Mouse (Mus musculus) frontal cortex, adult 2 months (tissue): ENCODE measurements around the gene Tead1. TPM values are rescaled to one million over a fixed set of nuclear protein-coding genes. Genes with fewer than 3 reads are reported as not detected.

Experiments
- DNase-seq, 2 experiments: peaks; one replicate each; pipeline ENCODE4 v3.0.0; 2022; ENCODE audit warnings: low spot score in 1 of 2; ENCODE audit errors: extremely low spot score in 1 of 2
- polyA plus RNA-seq: library from polyadenylated mRNA; depleted of rRNA; stranded (reverse); fragments of >200 nt; gene quantifications from 2 replicates; pipeline ENCODE4 v1.2.3, GENCODE M21; 2012

Gene Tead1
- polyA plus RNA-seq, 1 experiment, result 8.1 TPM

DNA sequence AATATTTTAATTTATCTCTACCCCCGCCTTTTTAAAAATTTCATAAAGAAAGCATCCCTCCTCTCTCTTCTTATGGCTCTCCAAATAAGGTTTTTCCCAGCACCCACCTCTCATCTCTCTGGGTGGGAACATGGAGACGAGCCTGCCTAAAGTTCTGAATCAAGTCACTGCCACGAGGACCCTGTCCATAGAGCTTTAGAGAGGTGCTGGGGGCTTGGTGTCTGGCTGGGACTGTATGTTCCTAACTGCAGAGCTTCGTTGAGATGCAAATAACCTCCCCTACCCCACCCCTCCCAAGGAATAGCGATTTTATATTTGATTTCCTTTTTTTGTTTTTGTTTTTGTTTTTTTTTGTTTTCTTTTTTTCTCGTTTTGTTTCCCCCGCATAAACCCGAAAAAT, 162.4 kb downstream of the Tead1 start:
- DNase-seq, result no peak

DNA sequence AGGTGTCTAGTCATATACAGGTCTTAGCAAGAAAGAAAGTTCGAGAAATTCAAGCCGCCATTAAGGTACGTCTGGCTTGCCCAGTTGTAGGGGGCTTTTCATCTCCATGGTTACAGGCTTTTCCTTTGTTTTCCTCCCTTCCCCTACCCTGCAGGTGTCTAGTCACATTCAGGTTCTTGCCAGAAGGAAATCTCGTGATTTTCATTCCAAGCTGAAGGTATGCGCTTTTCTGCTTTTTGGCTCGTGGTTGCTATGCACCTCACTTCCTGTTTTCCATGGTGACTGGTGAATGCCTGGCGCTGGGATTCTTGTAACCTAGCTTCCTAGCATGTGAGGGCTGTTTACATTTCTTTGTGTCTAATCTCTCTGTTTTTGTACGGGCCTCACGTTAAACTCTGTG, 162.8 kb downstream of the Tead1 start:
- peak in 1 of 2 experiments; percentile 54 for DNase-seq

DNA sequence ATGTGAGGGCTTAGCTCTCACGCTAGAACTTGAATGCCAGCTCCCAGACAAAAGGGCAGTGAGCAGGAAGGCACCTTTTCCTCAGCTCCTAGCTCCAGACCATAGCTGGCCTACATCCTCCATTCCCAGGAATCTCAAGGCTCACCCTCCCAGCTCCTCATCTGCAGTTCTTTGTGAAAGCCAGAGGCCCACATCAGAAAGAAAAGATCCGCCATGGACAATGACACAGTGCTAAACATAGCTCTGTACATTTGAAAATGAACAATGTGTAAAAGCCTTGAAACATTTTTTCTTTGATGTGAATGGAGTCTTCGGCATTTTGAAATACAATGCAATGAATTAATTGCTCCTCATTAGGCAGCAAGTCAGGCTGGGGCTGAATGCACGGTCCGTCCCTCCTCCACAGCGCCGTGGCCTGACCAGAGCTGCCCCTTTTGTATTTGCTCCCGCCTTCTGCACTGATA, 172.2 kb downstream of the Tead1 start:
- DNase-seq, result no peak

DNA sequence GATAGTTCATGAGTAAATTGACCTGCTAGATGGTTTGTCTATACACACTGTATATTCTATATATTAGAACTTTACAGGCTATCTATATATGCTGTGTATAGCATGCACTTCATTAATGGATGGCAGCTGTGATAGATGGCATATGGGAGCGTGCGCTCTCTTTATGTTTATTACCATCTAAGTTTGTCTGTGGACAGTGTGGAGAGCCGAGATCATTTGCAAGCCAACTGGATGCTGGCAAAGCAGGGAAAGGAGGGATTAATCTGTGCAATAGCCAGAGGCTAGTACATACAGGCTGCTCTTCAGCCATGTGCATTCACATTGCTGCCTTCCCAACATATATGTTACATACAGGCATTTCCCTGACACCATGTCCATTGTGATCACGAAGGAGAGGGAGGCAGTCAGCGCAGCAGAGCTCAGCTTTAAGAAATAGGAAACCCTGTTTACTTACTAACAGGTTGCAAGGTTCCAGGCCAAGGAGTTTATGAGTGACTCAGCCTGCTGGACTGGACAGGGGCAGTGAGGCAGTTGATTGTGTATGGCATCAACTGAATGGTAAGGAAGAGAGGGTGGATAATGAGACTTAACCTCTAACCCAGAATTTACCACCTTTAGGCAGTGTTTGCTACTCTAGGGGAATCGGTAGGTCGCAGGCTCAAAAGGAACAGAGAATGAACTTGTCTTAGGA, 173.2 kb downstream of the Tead1 start:
- DNase-seq, result no peak

DNA sequence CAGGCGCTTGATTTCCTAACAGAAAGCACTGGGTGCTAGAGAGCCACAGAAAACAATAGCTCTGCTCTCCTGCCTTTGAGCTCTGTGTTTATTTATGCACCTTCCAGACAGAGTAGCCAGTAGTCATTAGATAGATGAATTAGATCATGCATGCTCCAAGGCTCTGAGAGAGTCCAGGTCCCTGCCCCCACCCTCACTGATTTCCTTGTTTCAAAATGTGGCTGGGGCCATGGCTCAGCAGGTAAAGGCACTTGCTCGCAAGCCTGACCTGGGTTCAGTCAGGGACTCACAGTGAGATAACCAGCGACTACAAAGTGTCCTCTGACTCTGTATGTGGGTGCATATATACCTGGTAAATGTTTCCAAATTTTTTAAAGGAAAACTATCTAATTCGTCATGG, 174.7 kb downstream of the Tead1 start:
- no peak for DNase-seq

DNA sequence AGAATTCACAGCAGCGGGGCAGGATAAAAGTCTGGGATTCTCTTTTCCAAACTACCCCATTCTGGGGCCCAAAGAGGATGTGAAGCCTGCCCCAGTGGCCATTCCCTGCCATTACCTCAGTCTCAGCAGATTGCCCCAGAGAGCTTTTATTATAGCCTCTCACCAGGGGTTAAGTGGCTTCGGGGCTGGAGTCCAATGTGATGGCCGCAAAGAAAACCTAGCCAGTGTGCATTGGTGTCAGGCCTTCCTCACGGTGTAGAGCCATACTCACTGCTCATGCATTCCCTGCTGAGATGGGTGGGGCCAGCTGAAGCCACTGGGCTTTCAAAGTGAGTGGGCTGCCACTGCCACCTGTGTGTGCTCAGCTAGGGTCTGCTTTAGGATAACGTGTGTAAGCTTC, 175.4 kb downstream of the Tead1 start:
- no peak for DNase-seq

DNA sequence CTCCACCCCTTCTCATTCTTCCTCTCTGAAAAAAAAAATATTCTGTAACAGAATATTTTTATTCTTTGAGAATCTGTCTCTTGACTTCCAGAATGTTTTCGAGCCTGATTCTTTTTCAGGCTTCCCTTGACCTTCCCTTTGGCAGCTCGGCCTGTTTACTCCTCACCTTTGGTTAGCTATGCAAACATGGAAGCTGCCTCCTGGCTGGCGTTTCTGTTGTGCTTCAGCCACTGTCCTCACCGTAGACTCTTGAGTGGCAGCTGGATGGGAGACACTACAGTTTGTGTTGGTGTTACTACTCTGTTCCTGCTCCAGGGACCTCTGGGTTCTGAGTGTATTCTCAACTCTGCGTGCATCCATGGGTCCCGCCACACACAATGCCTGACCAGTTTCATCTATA, 176.3 kb downstream of the Tead1 start:
- no peak for DNase-seq

DNA sequence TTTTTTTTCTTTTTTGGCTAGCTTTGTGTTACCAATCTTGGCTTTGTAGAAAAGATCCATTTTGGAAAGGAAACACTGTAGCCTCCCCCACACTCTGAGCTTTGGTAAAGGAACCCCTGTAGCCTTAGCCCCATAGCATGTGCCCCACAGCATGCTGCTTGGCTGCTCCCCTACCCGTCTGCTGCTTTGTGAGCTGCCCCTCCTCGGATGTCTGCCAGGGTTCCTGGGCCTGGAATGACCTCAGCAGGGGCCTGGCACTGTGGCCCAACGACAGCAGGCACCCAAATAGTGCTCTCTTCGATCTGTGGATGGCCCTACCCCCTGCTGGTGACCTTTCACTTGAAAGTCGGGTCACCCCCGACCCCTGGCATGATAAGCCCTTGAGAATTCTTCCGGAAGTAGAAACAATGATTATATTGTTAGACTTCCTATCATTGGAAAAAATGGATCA, 177.0 kb downstream of the Tead1 start:
- DNase-seq, result peak in 1 of 2 experiments; percentile 39

DNA sequence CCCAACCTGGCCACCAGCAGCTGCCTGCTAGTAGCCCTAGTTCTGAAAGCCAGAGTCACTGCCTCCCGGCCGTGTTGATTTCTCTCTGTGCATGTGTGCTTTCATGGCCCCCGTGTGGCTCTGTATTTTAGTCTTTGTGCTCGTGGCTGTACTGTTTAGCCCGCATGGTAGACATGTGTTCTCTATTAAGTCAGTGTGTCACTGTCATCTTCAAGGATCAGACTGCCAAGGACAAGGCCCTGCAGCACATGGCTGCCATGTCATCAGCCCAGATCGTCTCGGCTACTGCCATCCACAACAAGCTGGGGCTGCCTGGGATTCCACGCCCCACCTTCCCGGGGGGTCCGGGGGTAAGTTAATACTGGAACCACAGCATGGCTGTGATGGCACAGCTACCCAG, 177.5 kb downstream of the Tead1 start:
- no peak for DNase-seq

DNA sequence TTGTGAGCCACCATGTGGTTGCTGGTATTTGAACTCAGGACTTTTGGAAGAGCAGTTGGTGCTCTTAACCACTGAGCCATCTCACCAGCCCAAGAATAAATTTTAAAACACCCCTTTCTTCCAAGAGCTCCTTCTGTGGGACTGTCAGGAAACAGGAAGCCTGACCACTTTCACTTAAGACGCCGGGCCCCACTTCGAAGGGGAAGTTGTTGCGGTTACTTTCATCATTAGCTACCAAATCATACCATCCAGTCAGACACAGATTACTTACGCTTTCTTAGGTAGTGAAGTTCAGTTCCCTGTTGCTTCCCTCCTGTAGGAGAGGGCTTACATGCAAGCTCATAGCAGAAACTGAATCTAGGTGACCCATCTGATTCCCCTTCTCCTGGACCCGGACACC, 180.8 kb downstream of the Tead1 start:
- DNase-seq, result no peak

DNA sequence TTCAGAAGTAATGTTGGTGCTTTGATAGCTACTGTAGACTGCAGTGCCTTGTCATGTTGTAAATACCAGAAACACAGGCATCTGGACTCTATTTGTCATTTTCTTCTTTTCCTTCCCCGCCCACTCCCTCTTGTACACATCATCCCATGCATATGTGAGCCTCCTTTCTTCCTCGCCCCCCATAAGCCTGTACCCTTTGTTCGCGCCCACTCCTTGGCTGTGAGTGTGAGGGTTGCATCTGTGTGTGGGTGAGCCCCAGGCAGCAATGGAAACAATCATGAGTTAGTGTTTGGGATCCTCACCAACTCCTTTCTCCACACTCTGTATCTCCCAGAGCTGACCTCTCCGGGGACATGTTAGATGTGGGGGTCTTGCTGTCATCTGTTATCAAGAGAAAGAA, 183.0 kb downstream of the Tead1 start:
- peak; percentile 42 to 74 for DNase-seq

DNA sequence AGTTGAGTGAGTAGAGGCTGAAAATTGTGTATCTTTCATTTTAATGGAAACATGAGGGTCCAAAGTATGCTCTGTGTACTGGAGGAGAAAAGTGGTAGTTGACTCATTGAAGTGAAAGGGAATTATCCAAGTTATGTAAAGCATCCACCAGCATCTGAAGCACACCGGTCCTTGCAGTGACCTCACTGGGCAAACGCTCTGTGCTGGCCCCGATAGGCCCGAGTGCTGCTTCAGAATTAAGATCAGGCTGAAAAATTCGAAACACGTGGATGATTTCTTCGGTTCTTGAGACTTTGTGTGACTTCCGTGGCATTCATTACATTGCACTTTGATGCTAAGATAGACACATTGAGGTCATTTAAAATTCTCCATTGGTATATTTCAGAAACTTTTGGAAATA, 185.1 kb downstream of the Tead1 start:
- no peak for DNase-seq

DNA sequence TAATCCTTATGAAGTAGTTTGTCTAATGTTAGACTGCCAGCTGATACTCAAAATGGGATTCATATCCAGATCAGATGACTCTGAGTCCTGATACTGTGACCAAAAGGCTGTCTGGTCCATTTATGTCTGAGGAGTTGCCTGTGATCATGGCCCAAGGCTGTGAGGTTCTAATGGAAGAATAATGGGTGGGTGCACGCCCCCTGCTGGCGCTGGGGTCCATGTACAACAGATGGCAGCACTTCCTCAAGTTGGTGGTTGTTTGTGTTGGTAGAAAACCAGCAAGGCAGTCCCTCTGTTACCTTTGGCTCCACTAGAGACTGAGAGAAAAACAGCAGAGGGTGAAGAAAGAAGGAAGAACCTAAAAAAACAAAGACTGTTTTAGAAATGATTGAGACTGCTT, 186.6 kb downstream of the Tead1 start:
- peak in 1 of 2 experiments; percentile 83 for DNase-seq

DNA sequence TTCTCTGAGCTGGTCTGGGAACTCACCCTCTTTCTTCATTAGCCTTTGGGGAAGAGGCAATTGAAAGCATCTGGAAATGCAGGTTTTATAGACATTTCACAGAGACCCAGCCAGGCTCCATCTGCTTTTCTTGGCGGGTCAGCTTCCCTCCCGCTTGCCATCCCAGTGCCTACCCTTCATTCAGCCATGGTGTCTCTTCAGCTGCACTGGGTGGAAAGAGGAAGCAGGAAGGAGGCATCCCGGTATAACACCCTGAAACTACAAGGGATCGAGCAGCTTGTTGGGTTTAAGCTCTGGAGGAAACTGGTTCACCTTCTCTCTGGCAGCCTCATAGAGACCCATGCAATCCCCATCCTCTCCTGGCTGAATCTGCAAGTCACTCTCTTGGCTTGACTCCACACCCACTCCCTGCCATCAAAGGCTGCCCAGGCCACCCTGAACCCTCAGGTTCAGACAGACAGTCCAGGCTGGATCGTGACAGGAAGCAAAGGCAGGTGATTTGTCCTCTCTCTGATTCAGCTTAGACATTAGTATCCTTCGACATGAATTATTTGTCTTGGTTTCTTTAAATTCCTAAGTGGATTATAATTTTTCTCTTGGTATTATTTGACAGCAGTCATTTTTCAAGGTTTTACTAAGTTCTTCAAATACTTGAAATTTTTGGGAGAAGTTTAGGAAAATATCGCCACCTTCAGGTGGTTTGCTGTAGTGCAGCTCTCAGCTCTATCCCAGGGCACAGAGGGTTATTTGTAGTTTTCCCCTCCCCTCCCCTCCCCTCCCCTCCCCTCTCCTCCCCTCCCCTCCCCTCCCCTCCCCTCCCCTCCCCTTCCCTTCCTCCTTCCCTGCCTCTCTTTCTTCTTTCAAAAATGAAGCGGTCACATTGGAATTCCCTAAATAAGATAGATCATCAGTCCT, 189.7 kb downstream of the Tead1 start:
- DNase-seq, result peak in 1 of 2 experiments; percentile 86

DNA sequence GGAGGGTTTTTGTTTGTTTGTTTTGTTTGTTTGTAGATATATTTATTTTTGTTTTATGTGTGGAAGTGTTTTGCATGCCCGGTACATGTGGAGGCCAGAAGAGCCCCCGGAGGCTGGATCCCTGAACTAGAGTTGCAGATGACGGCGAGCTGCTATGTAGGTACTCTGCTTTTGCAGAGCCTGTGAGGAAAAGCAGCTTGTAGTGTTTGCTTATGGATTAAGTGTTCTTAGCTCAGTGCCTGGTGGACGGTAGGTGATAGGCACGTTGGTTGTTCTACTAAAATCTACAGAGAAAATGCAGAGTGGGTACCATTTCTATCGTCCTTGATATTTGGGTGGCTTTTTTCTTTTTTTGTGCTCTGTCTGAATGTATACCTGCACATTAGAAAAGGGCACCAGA, 192.6 kb downstream of the Tead1 start:
- DNase-seq, result no peak

DNA sequence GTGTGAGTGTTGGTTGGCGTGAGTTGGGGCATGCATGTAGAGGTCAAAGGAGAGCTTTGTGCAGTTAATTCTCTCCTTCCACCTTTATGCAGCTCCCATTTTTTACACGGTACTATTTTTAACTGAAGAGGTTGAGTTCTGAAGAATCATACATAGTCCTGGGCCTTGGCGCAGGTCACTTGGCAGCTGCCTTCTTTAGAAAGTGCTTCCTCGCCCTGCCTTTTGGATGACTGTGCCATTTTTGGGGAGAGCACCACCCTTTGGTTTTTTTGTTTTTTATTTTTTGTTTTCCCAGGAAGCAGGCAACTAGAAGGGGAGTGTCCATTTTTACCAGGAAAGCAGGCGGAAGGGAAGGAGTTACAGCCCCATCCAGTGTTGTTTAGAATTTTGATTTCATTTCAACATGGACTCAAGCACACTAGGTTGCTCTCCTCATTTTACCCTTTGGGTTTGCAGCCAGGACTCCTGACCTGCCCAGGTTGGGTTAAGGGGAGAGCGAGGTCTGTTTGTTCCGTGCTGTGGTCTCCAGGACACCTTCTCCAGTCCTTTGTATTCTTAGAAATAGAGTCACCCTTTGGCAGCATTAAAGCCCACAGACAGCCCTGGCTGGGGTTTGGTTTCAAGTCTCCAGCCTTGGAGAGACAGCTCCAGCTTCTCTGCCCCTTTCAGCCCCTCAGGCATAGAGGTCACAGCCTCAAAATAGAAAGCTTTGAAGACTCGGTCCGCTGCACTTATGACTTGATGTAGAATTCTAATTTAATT, 193.5 kb downstream of the Tead1 start:
- no peak for DNase-seq

DNA sequence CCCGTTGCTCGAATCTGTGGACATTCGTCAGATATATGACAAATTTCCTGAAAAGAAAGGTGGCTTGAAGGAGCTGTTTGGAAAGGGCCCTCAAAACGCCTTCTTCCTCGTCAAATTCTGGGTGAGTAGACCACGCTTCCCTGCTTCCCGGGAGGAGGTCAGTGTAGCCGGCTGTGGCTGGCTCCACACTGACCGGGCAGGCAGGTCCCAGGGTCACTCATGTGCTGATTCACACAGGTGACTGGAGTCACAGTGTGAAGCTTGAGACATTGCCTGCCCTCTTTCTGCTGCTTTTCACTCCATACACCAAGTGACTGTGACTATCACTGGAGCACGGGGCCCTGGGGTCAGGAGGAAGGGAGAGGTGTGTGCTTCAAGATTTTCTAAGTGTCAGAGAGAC, 197.0 kb downstream of the Tead1 start:
- DNase-seq, result no peak

DNA sequence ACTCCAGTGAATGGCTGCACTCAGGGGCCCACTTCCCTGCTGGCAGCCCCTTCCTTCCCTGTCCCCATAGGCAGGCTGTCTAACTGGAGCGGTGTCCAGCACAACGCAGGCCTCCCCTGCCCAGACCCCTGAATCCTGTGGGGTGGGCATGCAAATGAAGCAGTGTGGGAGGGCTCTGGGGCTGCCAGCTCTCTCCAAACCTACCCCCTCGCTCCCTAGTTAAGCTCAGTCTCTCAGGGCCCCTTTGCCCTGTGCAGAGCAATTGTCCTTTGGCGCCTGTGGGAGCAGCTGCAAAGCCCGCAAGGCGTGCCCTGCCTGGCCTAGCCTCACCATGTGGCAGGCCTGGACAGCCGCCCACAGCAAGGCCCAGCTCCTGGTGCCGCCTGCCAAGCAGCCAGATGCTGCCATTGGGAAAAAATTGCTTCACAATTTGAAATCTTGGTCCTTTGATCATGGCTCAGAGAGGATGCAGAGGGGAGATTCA, 204.7 kb downstream of the Tead1 start:
- DNase-seq, result peak in 1 of 2 experiments; percentile 51

DNA sequence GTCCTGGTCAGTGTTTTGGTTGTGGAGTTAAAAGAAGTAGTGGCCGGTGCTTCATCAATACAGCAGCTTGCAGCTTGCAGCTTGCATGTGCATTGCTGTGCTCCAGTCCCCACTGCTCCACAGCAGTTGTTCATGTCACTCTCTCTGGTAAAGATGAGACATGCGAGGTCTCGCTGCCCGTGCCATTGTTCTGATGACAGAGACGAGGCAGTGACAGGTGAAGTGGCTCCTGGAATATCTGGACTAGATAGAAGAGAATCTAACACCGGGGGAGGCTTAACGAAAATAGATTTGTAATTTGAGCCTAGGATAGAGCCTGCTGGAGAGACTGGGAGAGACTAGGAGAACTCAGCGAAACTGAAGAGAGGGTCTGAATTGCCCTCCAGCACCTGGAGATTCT, 206.4 kb downstream of the Tead1 start:
- no peak for DNase-seq

DNA sequence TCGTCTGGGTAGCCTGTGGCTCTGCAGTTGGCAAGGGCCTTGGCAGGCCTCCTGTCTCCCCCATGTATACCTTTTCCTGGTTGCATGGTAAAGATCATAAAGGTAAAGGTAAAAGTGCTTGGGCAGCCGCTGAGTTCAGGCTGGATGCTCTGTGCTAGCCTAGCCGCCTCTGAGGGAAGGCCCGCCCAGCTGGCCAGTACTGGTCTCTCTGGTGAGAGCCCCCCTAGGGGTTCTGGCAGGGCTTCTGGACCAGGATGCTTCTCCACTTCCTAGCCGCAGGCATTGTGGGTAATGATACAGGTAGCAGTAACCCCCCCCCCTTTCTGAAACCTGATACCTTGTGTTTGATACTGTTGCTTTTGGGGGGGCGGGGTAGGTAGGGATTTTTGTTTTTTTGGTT, 212.8 kb downstream of the Tead1 start:
- DNase-seq, result no peak

DNA sequence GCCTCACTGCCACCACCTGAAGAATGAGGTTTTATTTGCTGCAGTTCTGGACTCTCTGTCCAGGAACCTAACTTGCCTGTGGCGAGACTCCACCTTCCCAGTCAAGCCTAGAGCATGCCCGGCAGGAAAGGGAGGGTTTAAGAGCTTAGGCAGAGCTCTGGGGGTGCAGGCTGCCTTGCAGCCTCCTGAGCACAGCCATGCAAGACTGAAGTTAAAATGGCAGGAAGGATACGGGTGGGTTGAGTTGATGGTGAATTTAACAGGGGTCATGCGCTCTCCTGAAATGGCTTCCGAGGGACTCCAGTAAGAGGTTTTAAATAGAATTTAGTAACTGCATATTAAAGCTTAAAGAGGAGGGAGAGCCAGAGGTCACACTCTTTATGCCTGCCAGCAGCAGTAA, 213.5 kb downstream of the Tead1 start:
- no peak for DNase-seq
